Mouse (Mus musculus) cerebellum, adult 9-10 months (tissue): ENCODE measurements around the gene Serinc2.
A peak's percentile ranks its signal among the peaks of the same experiment; 100 is the strongest.

Source experiments
- DNase-seq: peaks from one replicate; pipeline ENCODE4 v3.0.0; 2022

The Serinc2 gene

DNA sequence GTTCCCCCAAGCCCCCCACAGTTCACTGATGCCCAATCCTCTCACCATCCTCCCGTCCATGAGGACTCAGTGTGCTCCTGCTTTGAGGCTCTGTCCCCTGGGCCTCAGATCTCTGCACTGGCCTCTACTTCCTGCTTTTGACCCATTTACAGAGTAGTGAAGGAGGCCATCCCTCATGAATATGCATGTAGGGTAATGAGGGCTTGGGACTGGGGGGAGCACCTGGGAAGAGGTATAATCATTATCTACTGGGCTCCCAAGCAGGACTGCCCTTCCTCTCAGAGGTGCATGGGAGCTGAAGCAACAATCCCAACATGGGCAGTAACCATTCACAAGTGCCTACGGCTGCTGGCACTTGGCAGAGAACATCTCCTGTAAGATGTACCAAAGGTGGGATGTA is at the start of gene Serinc2:
TSS of gene Serinc2 (minus strand) at position 101 of the 400 bp plus-strand sequence.
- no peak for DNase-seq

DNA sequence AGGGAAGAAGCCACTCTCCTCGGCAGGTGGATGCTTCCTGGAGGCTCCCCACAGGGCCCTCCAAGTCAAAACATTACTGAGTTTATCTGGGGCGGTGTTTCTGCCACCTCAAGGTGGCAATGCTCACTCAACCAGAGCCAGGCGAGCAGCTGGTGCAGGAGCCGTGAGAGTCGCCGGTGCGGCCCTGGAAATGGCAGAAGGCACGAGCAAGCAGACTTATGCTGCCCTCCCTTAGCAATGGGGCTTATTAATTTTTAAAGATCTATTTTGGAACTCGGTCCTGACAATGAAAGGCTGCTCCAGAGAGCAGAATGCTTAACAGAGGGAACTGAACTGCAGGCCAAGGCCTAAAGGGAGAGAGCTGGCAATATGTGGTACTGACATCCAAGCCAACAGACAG is 48.4 kb upstream of the Serinc2 start:
- peak; percentile 82 for DNase-seq

DNA sequence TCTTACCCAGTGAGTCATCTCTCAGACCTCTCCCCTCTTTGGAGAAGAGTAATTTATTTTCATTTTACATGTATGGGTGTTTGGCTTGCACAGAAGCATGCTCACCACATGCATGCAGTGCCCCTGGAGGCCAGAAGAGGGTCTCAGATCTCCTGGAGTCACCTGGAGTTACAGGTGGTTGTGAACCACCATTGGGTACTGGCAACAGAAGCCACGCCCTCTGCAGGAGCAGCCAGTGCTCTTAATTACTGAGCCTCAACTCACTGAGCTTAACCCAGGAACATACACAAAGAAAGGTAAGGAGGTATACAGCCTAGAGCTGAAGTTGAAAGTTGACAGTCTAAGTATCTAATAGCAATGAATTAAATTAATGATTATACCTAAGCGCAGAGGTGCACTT is 46.4 kb upstream of the Serinc2 start:
- no peak for DNase-seq

DNA sequence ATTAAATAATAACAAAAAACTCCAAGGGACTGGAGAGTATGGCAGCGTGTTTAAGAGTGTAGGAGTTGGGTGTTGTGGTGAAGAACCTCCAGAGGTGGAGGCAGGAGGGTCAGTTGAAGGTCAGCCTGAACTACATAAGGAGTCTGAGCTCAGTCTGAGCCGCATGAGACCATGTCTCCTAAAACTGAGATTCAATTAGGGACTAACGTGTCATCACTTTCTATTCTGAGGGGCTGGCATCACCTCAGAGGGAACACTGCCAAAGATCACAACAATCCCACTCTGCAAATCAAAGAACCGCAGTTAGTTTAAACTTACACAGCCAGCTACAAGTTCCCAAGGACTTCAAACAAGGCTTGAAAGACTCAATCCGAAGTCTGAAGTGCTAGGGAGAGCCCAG is 44.6 kb upstream of the Serinc2 start:
- DNase-seq: no peak

DNA sequence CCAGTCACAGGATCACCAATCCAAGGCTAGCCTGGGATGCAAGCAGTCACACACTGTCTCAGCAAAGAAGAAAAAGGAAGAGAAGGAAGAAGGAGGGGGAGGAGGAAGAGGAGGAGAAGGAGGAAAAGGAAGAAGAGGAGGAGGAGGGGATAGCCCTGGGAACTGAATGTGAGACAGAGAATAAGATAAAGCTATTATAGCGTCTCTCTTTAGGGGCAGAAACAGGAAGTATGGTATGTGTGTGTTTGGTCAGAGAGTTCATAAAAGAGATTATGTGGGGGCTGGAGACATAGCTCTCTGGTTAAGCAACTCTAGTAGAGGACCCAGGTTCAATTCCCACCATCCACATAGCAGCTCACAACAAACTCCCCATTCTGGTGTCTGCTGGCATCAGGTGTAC is 44.2 kb upstream of the Serinc2 start:
- no peak for DNase-seq

DNA sequence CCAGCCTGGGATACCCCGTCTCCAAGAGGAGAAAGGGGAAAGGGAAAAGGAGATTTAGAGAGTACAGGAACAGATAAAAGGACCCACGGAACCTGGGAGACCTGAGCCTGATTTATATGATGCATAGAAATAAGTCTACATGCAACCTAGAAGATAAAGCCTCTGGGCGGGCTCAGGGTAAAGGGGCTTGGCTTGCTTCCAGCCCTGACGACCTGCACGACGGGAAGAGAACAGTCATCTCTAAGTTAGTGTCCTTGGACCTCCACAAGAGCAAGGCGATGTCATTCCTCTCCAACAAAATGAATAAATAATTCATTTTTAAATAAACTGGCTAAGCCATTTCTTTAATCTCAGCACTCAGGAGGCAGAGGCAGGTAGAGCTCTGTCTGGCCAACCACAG is 43.6 kb upstream of the Serinc2 start:
- peak; percentile 22 for DNase-seq

DNA sequence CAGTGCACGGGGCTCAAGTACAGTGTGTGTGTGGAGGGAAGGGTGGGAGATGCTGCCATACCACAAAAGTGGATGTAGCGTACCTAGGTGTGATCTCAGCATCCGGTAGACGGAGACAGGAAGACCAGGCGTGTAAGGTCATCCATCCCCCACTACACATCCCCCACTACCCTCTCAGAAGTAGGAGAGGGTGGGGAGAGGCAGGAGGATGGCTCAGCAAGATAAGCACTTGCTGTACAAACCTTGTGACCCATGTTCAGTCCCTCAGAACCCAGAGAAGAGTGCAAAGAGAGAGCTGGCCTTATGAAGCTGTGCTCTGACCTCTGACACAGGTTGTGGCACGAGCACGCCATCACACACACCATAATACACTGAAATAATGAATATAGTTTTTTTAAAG is 42.6 kb upstream of the Serinc2 start:
- DNase-seq: no peak

DNA sequence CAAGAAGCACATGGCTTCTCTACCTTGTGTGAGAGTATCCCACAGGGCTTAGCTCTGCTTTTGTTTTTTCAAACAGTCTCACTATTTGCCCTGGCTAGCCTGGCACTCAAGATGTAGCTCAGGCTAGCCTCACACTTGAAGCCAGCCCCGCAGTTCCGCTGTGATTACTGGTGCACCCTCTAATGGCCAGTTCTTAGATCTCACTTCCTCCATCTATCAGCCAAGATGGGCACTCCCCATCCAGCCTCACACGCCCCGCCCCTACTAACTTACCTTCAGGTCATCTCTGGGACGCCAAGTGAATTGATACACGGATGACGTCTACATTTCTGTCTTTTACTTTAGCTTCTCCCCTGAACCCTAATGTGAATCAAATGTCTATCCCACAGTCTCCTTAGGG is 40.6 kb upstream of the Serinc2 start:
- DNase-seq: no peak

DNA sequence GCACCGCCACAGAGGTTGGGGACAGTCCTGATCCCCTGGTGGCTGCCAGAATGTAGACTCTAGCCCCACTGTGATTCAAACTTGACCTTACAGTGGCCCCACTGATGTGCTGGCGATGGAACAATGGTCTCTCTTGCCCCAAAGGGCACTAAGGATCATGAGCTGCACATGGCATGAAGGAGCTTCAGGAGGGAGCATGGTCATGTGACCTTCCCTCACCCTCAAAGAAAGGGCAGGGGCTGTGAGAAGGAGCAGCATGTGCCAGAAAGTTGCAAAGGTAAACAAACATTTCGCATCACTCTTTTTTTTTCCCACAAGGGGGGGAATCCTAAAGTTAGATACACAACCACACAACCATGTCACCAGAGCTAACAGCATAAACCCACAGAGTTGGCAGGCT is 39.1 kb upstream of the Serinc2 start:
- no peak for DNase-seq

DNA sequence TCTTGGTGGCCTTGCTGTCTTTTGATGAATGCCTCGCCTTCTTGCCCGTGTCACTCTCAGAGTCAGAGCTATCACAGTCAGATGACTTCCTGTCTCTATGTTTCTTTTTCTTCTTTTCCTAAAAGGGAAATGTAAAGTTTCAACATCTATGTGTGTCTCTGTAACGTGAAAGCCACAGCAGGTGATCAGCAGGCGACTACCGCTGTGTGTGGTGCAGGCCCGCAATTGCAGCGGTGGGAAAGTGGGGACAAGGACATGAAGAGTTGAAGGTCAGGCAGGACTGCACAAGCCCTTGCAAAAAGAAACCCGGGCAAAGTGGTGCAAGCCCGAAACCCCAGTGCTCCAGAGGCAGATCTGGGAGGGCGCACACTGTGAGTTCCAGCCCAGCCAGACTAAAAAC is 37.7 kb upstream of the Serinc2 start:
- no peak for DNase-seq

DNA sequence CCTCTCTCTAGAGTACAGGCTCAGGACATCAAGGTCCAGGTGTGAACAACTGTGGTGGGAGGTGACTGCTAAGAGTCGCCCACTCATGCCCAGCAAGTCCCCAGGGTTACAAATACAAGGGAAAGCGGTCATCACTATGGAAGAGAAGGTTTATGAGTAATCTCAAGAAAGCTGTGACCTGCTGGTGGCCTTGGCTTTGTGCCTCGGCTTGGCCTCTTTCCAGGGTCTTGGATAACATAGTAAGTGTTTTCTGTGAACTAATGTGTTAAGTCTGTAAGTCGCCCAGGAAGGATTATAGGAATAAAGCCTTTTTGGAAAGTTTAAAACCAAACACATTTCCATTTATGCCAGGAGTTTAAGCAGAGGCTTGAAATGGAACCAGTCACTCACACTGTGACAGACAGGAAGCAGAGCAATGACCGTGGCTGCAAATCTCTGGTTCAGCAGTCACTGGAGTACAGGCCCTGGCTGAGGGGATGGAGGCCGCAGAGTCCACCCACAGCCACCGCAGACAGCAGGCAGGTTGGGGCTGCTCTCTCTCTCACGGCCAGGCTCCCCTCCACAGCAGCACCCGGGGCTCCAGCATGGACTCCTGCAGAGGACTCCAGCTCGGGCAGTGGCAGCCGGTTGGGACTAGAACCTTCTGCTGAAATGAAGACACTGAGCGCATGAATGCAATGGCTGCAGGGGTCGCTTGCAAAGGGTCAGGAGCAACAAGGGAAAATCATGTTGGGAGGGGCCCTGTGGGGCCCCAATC is 36.9 kb upstream of the Serinc2 start:
- DNase-seq: no peak

DNA sequence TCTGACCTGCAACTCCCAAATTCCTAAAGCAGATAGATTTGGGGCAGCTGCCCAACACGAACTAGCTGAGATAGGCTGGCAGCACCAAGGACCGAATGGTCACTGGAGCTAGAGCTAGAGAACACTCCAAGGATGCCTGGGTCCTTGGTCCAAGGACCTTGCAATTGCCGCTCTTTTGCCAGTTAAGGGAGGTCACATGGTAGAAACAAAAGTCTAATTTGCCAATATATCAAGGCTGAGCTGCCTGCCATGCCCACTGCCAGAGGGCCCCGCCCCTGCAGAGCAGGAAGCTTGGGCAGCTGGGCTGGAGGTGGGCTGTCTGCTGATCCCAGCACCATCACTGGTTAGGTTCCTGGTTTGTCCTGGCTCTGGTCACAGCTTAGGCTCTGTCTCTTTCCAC is 34.5 kb upstream of the Serinc2 start:
- no peak for DNase-seq

DNA sequence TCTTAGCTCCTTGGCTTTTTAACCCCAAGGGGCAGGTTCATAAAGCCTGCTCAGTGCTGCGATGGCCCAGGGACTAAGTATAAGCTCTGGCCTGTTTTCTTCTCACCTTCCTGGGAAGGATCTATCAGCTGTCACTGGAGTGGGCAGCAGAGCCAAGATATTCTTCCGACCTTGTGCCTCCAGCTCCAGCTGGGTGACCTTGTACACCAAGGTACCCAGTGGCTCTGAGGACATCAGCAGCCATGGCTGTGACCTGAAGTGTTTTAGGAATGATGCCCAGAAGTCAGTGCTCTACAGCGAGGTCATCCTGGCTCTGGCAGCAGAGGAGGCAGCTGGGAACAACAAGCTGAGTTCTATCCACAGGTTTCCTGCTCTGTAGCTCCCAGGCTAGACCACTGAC is 33.5 kb upstream of the Serinc2 start:
- DNase-seq: no peak

DNA sequence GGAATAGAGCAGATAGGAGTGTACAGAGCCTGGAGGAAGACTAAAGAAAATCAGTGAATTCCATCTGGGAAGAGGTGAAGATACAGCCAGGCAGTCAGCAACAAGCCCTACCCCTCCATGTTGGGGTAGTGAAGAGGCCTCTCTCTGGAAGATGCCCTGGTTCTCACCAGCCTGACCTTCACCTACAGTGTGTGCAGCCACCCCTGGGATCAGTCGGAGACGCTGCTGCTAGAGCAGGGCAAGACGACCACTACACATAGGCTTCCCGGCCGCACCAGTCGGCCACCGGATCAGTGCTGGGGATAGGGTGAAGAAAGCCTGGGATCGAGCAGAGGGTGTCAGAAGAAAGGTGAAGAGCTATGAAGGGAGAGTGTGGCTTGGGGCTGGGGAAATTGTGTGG is 30.2 kb upstream of the Serinc2 start:
- DNase-seq: no peak

DNA sequence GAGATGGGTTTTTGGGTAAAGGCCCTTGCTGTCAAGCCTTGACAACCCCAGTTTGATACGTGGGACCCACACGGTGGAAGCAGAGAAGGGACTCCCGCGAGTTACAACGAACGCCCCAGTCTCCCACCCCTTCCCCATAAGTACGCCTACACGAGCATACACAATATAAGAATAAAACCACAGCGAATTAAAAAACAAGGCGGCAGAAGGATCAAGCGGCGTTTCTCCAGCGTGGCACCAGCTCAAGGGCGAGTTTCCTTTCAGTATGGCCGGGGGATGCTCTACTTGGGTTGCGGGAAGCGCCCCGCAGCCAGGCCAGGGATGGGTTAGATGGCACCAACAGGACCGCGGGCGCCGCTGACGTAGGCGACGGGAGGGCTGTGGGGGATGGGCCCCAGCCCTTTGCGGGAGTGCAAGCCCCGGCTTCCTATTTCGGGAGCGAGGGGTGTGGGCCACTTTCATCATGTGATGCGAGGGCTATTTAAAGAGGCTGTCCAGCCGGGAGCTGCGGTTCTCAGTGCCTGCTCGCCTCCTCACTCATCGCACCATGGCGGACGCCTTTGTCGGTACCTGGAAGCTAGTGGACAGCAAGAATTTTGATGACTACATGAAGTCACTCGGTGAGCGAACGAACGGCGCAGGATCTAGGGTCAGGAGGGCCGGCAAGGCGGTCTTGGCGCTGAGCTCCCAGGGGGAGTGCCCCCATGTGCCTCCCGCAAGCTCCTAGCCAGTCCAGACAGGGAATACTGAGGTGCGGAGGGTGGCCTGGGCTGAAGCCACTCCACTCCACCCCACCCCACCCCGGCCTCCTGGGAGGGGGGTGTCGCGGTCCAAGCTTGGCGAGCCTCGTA is 29.5 kb upstream of the Serinc2 start, which contains the start of the genes Fabp3 and Gm10570:
TSS of gene Fabp3 (plus strand) at position 365 of the 851 bp plus-strand sequence.
TSS of gene Gm10570 (minus strand) at position 444 of the 851 bp plus-strand sequence.
- peak; percentile 79 for DNase-seq

DNA sequence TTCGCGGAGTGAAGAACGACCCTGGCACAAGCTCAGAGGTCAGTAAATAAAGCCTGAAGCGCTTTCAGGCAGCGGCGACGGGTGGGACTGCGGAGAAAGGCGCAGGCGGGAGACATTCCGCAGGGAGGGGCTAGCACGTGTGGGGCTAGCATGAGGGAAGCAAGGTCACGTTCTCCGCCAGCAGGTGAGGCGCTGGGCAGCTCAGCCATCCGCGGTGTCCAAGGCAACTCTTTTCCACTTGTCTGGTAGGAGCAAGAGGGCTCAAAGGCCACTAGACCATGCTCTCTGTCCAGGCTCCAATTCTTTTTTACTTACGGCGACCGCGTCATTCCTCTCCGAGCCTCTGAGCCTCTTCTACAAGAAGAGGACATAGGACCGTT is 28.8 kb upstream of the Serinc2 start:
- peak; percentile 69 for DNase-seq

DNA sequence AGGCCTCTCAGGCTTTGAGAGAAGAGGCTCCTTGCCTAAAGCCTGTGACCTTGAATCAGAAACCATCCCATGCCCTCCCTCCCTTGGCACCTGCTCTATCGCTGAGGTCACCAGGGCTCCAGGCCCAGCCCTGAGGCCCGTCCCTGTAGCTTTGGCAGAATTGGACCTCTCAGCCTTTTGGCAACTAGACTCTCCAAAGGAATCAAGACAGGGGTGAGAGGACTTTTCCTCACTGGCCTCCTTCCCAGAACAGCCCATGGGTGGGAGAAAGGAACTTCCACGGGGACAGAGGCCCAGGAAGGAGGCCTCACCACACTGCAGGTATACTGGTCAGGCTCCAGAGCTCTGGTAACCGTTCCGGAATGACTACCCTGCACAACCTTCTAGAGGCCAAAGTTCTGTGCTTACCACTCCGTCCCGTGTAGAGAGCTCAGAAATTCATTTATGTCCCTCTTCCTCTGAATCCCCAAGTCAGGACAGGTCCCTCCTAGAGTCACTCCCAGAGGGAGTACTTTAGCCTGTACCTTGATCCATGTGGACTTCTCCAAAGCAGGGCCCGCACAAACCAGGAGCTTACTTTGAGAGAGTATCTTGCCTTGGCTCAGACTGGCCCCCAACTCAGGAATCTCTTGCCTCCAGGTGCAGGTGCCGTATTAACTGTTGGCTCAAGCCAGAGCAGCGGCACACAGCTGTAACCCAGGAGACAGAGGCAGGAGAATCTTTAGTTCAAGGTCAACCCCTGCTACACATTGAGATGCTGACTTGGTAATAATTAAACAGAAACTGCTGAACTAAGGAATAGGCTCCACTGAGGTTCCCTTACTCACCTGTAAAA is 28.0 kb upstream of the Serinc2 start:
- peak; percentile 58 for DNase-seq

DNA sequence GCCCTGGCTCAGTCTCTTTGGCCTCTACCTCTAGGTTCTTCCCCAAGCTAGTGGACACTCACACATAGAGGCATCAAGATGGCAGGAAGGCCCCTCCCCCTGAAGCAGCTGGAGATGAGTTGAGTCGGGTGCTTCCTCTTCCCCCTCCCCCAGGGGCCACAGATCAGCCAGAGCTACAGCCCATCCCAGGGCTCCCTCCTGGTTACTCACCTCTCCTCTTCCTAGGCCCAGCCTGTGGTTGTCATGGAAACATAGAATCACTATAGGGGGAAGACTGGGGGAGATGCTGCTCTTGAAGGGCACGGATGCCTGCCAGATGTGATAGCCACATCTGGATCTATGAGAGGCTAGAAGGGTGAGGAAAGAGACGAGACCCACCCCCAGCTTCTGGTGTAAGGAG is 25.7 kb upstream of the Serinc2 start:
- DNase-seq: no peak

DNA sequence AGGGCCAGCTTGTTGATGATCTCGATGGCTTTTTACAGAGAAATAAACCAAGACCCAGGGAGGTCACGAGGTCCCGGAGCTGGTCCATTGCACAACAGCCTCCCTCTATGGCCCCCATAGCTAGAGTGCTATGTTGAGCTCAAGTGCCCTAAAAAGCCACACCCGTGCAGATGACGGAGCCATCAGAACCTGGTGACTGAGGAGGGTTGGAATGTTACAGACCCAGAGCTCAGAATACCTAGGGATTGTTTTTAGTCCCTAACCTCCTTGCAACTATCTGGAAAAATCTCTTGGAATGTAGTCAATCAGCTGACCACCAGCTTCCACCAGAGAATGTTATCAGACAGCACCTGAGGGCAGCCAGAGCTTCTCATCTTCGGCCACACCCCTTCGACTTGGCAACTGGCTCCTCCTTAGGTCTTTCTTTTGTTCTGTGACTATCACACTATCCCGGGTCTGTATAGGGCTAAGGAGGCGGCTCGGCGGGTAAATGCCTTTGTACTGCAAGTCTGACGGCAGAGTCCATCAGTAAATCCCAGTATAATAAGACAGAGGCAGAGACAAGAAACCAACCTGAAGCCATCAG is 23.4 kb upstream of the Serinc2 start:
- DNase-seq: no peak

DNA sequence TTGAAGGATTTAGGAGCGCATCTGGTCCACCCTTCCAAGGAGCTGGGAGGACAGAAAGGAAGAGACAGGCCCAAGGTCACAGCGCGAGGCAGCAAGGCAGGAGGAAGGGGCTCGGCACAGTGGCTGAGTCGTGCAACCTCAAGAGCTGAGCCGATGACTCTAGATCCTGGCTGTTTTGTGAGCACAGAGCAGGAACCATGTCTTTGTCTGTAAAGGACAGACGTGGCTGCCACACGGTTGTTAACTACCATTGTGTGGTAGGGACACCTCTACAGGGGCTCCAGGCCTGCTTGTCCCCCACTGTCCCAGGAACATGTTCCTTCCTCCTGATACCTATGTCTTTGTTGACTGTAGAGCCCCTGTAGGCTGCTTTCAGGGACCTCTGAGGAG is 20.6 kb upstream of the Serinc2 start:
- DNase-seq: no peak

DNA sequence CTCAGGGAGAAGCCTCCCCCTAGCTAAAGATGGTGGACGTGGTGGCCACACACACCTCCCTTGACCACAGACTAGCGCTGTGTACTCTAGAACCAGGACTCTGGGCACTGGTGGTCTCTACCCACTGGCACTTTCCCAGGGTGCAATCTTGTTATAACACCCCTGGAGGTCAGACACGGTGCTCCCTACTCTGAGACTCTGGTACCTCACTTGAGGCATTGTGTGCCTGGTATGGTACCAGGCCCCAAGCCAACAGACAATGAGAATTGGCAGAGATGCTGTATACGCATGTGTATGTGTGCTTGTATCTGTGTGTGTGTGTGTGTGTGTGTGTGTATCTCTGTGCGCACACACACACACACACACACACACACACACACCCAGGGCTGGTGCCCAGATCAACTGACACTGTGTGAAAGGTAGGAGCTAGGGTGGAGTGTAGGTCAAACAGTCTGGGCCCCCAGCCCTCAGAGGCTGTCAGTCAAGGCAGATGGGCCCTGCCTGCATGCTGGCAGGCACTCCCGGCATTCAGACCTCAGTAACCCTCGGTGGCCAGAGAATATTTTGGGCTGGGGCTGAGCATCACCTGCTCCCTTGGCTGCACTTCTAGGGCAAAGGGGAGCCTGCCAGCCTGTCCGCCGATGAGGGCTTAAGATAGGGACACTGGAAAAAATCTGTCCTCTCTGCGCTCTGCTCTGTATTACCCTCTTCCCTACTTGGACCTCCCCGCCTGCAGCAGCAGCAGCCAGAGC is 20.0 kb upstream of the Serinc2 start:
- DNase-seq: peak; percentile 85

DNA sequence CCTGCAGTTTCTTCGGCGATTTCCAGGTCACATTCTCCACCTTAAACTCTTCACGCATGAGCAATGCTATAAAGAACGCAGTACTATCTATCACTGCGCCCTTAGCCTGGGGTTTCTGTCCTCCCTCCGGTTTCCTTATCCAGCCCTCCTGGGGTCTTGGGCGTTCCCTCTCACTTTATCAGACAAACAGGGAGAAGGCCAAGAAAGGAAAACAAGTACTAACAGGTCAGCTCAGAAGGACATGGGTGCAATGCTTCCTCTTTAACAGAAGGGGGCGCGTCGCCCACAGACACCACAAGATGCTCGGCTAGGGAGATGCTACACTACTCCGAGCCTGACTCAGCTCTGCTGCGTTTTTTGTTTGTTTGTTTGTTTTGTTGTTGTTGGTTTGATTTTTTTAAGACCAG is 18.1 kb upstream of the Serinc2 start:
- DNase-seq: peak; percentile 72
